Mouse (Mus musculus): ENCODE data around the gene Myom3.

GRCm38 (mm10) chr4:135818366-135818765 is 58.9 kb downstream of the Myom3 start:
- TF ChIP-seq EP300 (optimal IDR thresholded peaks at IDR 0.05), result no peak
- TF ChIP-seq CTCF (IDR thresholded peaks at IDR 0.05; ENCODE audit: low read depth), result no peak

Measured in stomach, postnatal 0 days (tissue).